Mouse (Mus musculus) MEL (cell line): ENCODE data around the gene Rcsd1. TPM values are rescaled to one million over a fixed set of nuclear protein-coding genes. Genes with fewer than 3 reads are reported as not detected.

Experiments used
- DNase-seq: peaks from one replicate; pipeline ENCODE4 v3.0.0; 2011; ENCODE audit warnings: low read depth, low spot score
- H3K27ac ChIP-seq: 2 replicates; pipeline ENCODE4 v1.5.1; 2012; ENCODE audit warnings: low read depth, mild to moderate bottlenecking, control low read depth, low read length, moderate library complexity; ENCODE audit not compliant: control insufficient read depth
- H3K27me3 ChIP-seq, 2 experiments: fragments of 150-350 bp in 1 of 2; sonication (generic) in 1 of 2; 2 replicates each; pipeline ENCODE4 v1.6.1; 2012; ENCODE audit warnings: low read length in 2 of 2, mild to moderate bottlenecking in 2 of 2, improper control_type of control experiment in 1 of 2, moderate library complexity in 1 of 2; ENCODE audit not compliant: insufficient read depth in 2 of 2, control insufficient read depth in 1 of 2
- H3K36me3 ChIP-seq, 2 experiments: 2 replicates each; pipeline ENCODE4 v1.6.1; 2012 to 2014; ENCODE audit warnings: low read length in 2 of 2, improper control_type of control experiment in 1 of 2, inconsistent platforms in 1 of 2, mild to moderate bottlenecking in 1 of 2; ENCODE audit not compliant: insufficient read depth in 2 of 2, control insufficient read depth in 1 of 2
- H3K4me1 ChIP-seq, 2 experiments: fragments of 150-350 bp in 1 of 2; sonication (generic) in 1 of 2; 2 replicates each; pipeline ENCODE4 v1.6.1; 2012; ENCODE audit warnings: low read length in 2 of 2, improper control_type of control experiment in 1 of 2, mild to moderate bottlenecking in 1 of 2; ENCODE audit not compliant: insufficient read depth in 2 of 2, control insufficient read depth in 1 of 2
- H3K4me3 ChIP-seq, 2 experiments: fragments of 150-350 bp in 1 of 2; sonication (generic) in 1 of 2; 2 replicates each; pipeline ENCODE4 v1.5.1; 2012; ENCODE audit warnings: low read depth in 2 of 2, low read length in 2 of 2, mild to moderate bottlenecking in 2 of 2, moderate library complexity in 2 of 2, control low read depth in 1 of 2, improper control_type of control experiment in 1 of 2; ENCODE audit not compliant: control insufficient read depth in 1 of 2, insufficient read depth in 1 of 2
- H3K79me2 ChIP-seq: 2 replicates; pipeline ENCODE4 v1.6.1; 2012; ENCODE audit warnings: mild to moderate bottlenecking, low read length, moderate library complexity; ENCODE audit not compliant: control insufficient read depth, poor library complexity, insufficient read depth
- H3K9ac ChIP-seq: 2 replicates; pipeline ENCODE4 v1.6.1; 2012; ENCODE audit warnings: low read depth, mild to moderate bottlenecking, control low read depth, low read length, moderate library complexity; ENCODE audit not compliant: control insufficient read depth, poor library complexity, severe bottlenecking
- H3K9me3 ChIP-seq: fragments of 150-350 bp; sonication (generic); replicated peaks from 2 replicates; pipeline ENCODE4 v1.6.1; 2012; ENCODE audit warnings: mild to moderate bottlenecking, low read length, improper control_type of control experiment, moderate library complexity; ENCODE audit not compliant: insufficient read depth
- CHD1 ChIP-seq: IDR thresholded peaks from 2 replicates; pipeline ENCODE4 v1.6.1; 2012; ENCODE audit warnings: low read depth, mild to moderate bottlenecking, inconsistent platforms, low read length, improper control_type of control experiment
- CTCF ChIP-seq, 3 experiments: IDR thresholded peaks in 2 of 3; conservative IDR thresholded peaks in 1 of 3; 2 replicates each; pipeline ENCODE4 v1.5.1; 2011 to 2012; ENCODE audit warnings: low read length in 3 of 3, low read depth in 2 of 3, mild to moderate bottlenecking in 2 of 3, improper control_type of control experiment in 1 of 3, inconsistent platforms in 1 of 3, mixed read lengths in 1 of 3, moderate library complexity in 1 of 3; ENCODE audit not compliant: control insufficient read depth in 1 of 3, insufficient read depth in 1 of 3, poor library complexity in 1 of 3, severe bottlenecking in 1 of 3
- ELF1 ChIP-seq: IDR thresholded peaks from 2 replicates; pipeline ENCODE4 v1.6.1; 2014; ENCODE audit warnings: low read depth, mild to moderate bottlenecking, inconsistent platforms, low read length, improper control_type of control experiment, moderate library complexity
- HCFC1 ChIP-seq: IDR thresholded peaks from 2 replicates; pipeline ENCODE4 v1.6.1; 2012; ENCODE audit warnings: low read depth, mild to moderate bottlenecking, inconsistent platforms, low read length, improper control_type of control experiment, moderate library complexity
- MAFK ChIP-seq: IDR thresholded peaks from 2 replicates; pipeline ENCODE4 v1.6.1; 2011; ENCODE audit warnings: low read depth, mild to moderate bottlenecking, low read length, improper control_type of control experiment, borderline replicate concordance
- MAX ChIP-seq: IDR thresholded peaks from 2 replicates; pipeline ENCODE4 v1.6.1; 2011; ENCODE audit warnings: low read length, improper control_type of control experiment
- MXI1 ChIP-seq: IDR thresholded peaks from 2 replicates; pipeline ENCODE4 v1.6.1; 2011; ENCODE audit warnings: mild to moderate bottlenecking, low read depth, low read length, improper control_type of control experiment
- MYC ChIP-seq: IDR thresholded peaks from 2 replicates; pipeline ENCODE4 v1.6.1; 2011; ENCODE audit warnings: low read depth, mild to moderate bottlenecking, low read length, improper control_type of control experiment, moderate library complexity
- POLR2A ChIP-seq, 2 experiments: IDR thresholded peaks; 2 replicates each; pipeline ENCODE4 v1.6.1; 2011 to 2012; ENCODE audit warnings: low read length in 2 of 2, mild to moderate bottlenecking in 2 of 2, control low read depth in 1 of 2, improper control_type of control experiment in 1 of 2, low read depth in 1 of 2, moderate library complexity in 1 of 2; ENCODE audit not compliant: control insufficient read depth in 1 of 2, insufficient read depth in 1 of 2, poor library complexity in 1 of 2
- POLR2AphosphoS2 ChIP-seq: IDR thresholded peaks from 2 replicates; pipeline ENCODE4 v1.6.1; 2011; ENCODE audit warnings: low read length, improper control_type of control experiment
- POLR2AphosphoS5 ChIP-seq: IDR thresholded peaks from 2 replicates; pipeline ENCODE4 v1.6.1; 2012; ENCODE audit warnings: low read depth, borderline replicate concordance, mild to moderate bottlenecking, inconsistent platforms, low read length, moderate library complexity, mixed read lengths
- RAD21 ChIP-seq: IDR thresholded peaks from 2 replicates; pipeline ENCODE4 v1.6.1; 2011; ENCODE audit warnings: mild to moderate bottlenecking, low read depth, low read length, improper control_type of control experiment
- SIN3A ChIP-seq: IDR thresholded peaks from 2 replicates; pipeline ENCODE4 v1.6.1; 2012; ENCODE audit warnings: low read length, improper control_type of control experiment, inconsistent platforms
- TAL1 ChIP-seq: IDR thresholded peaks from 2 replicates; pipeline ENCODE4 v1.6.1; 2012; ENCODE audit warnings: mild to moderate bottlenecking, inconsistent platforms, low read length, moderate library complexity, mixed read lengths
- TBP ChIP-seq: IDR thresholded peaks from 2 replicates; pipeline ENCODE4 v1.8.0; 2011; ENCODE audit warnings: low read depth, low read length, improper control_type of control experiment
- TCF12 ChIP-seq: IDR thresholded peaks from 2 replicates; pipeline ENCODE4 v1.6.1; 2014; ENCODE audit warnings: low read depth, mild to moderate bottlenecking, inconsistent platforms, low read length, improper control_type of control experiment, moderate library complexity
- UBTF ChIP-seq: IDR thresholded peaks from 2 replicates; pipeline ENCODE4 v1.6.1; 2012; ENCODE audit warnings: low read depth, mild to moderate bottlenecking, inconsistent platforms, low read length, improper control_type of control experiment, moderate library complexity, borderline replicate concordance; ENCODE audit not compliant: insufficient read depth
- USF1 ChIP-seq: IDR thresholded peaks from 2 replicates; pipeline ENCODE4 v1.6.1; 2014; ENCODE audit warnings: low read depth, mild to moderate bottlenecking, inconsistent platforms, low read length, improper control_type of control experiment, moderate library complexity
- USF2 ChIP-seq, 2 experiments: IDR thresholded peaks; 2 replicates each; pipeline ENCODE4 v1.6.1; 2011 to 2012; ENCODE audit warnings: improper control_type of control experiment in 2 of 2, low read length in 2 of 2, borderline replicate concordance in 1 of 2, inconsistent platforms in 1 of 2, low read depth in 1 of 2, mild to moderate bottlenecking in 1 of 2; ENCODE audit not compliant: insufficient read depth in 1 of 2
- ZMIZ1 ChIP-seq: IDR thresholded peaks from 2 replicates; pipeline ENCODE4 v1.6.1; 2012; ENCODE audit warnings: low read depth, mild to moderate bottlenecking, inconsistent platforms, low read length, improper control_type of control experiment, moderate library complexity
- ZNF384 ChIP-seq: IDR thresholded peaks from 2 replicates; pipeline ENCODE4 v1.6.1; 2012; ENCODE audit warnings: low read depth, mild to moderate bottlenecking, inconsistent platforms, low read length, improper control_type of control experiment
- polyA plus RNA-seq, 2 experiments: library from polyadenylated mRNA; stranded (reverse) in 1 of 2; unstranded in 1 of 2; fragments of >175 nt in 1 of 2; fragments of >200 nt in 1 of 2; gene quantifications; 2 replicates each; pipeline versions ENCODE4 v1.2.1 to v1.2.4; 2012; ENCODE audit warnings: low replicate concordance in 2 of 2, low read depth in 1 of 2; ENCODE audit not compliant: insufficient read length in 2 of 2, insufficient read depth in 1 of 2, missing spikeins in 1 of 2
- total RNA-seq: library from RNA; depleted of rRNA; stranded (reverse); fragments of 300-350 nt; gene quantifications from 2 replicates; pipeline ENCODE4 v1.2.3, GENCODE M21; 2012

The Rcsd1 gene
- total and polyA plus RNA-seq, 3 experiments: 19.0 to 38.0 TPM; not detected in 1

DNA sequence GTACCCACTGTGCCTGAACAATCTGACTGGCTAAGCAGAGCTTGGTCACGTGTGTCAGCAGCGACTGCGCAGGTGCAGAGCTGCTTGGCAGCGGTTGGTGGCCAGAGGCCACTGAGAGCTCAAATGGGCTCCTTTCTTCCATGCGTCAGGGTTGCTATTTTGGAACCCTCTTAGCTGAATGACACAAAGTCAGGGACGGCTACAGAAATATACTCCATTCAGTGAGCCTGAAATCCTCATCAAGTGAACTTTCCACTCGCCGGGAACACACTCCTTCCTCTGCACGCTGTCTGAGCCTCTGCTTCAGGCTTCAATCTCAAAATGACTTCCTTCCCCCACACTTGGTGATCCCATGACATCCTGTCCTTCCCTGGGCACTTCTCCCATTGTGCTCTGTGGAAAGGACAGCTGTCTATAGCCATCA is 91.3 kb downstream of the Rcsd1 start:
- Histone ChIP-seq H3K27me3 (no peaks in the 10 kb centered on the region), H3K27ac (no peak overlapping the region), H3K4me3 (no peak overlapping the region), H3K4me1 (peaks cover 0 to 9% of the 10 kb centered on the region in 2 experiments; a peak in 2 of 4 replicates), H3K9me3 (no peaks in the 10 kb centered on the region), H3K36me3 (peaks cover 0 to 12% of the 10 kb centered on the region in 2 experiments; a peak in 2 of 4 replicates), H3K79me2 (no peaks in the 10 kb centered on the region), H3K9ac (no peak overlapping the region)
- DNase-seq: no peak
- TF ChIP-seq SIN3A: no peak
- no peak for TF ChIP-seq MYC
- no peak for TF ChIP-seq USF1
- no peak for TF ChIP-seq UBTF
- no peak for TF ChIP-seq MAX
- TF ChIP-seq ZMIZ1: no peak
- TF ChIP-seq MAFK: no peak
- no peak for TF ChIP-seq USF2 (IDR thresholded peaks at IDR 0.05; ENCODE audit: borderline replicate concordance in 1 of 2, insufficient read depth in 1 of 2, low read depth in 1 of 2, low read length in 2 of 2)
- TF ChIP-seq CHD1: no peak
- TF ChIP-seq POLR2AphosphoS2: no peak
- TF ChIP-seq TAL1: no peak
- TF ChIP-seq HCFC1: no peak

DNA sequence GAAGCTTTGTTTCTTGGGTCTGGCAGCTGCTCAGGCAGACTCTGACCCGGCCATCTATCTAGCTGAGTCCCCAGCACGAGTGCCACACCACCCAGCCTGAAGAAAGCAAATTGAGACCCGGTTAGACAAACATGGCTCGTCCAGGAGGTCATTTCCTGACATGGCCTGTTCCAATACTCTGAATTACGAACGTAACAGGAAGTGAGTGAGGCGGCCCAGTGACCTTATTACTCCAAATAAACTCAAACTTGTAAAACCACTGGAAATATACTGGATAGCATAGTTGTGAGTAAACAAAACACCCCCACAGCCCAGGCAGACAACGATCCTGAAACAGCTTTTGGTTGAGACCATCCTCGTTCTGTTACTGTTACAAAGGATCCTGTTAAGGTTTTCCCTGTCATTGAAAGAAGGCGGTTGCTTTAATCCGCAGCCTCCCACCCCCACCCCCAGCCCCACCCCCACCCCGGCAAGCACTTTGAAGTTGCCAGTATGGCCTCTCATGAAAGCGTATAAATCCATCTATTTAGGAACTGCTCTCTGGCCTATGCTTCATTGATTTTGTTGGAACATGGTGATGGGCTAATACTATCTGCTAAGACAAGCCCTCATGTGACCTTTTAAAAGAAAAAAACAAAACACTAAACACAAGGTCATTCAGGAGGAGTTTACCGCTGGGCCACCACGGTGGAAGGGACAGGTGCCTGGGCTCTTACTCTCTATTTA is 92.2 kb downstream of the Rcsd1 start:
- H3K27me3 ChIP-seq: no peaks in the 10 kb centered on the region
- H3K9ac ChIP-seq: no peak overlapping the region
- H3K4me3 ChIP-seq: no peak overlapping the region
- H3K79me2 ChIP-seq: no peaks in the 10 kb centered on the region
- H3K4me1 ChIP-seq: peaks cover 0 to 9% of the 10 kb centered on the region in 2 experiments; a peak in 2 of 4 replicates
- TF ChIP-seq ELF1: no peak
- no peak for TF ChIP-seq USF2 (IDR thresholded peaks at IDR 0.05; ENCODE audit: borderline replicate concordance in 1 of 2, insufficient read depth in 1 of 2, low read depth in 1 of 2, low read length in 2 of 2)
- no peak for TF ChIP-seq TBP
- no peak for TF ChIP-seq POLR2AphosphoS5
- no peak for TF ChIP-seq POLR2A (IDR thresholded peaks at IDR 0.05; ENCODE audit: control insufficient read depth in 1 of 2, insufficient read depth in 1 of 2, low read depth in 1 of 2, low read length in 2 of 2, poor library complexity in 1 of 2)
- no peak for TF ChIP-seq ZNF384
- no peak for TF ChIP-seq RAD21
- no peak for TF ChIP-seq CTCF (IDR thresholded peaks at IDR 0.05 in 2 of 3, conservative IDR thresholded peaks at IDR 0.05 in 1 of 3; ENCODE audit: control insufficient read depth in 1 of 3, insufficient read depth in 1 of 3, low read depth in 2 of 3, low read length in 3 of 3, poor library complexity in 1 of 3, severe bottlenecking in 1 of 3)
- TF ChIP-seq ZMIZ1: no peak
- TF ChIP-seq USF1: no peak
- no peak for TF ChIP-seq TCF12
- no peak for TF ChIP-seq UBTF
- TF ChIP-seq MXI1: no peak
- DNase-seq: no peak
- H3K36me3 ChIP-seq: peaks cover 0 to 12% of the 10 kb centered on the region in 2 experiments; a peak in 2 of 4 replicates
- no peak overlapping the region for H3K27ac ChIP-seq
- H3K9me3 ChIP-seq: no peaks in the 10 kb centered on the region
